Mouse (Mus musculus) cerebellum, adult 2 months (tissue): Measurements from ENCODE around the gene Bbx.

Experiments used
- CTCF ChIP-seq: fragments of 200-500 bp; IDR thresholded peaks from 2 replicates; pipeline ENCODE4 v1.5.1; 2011; ENCODE audit warnings: low read depth, mild to moderate bottlenecking, control low read depth, low read length, moderate library complexity, borderline replicate concordance; ENCODE audit not compliant: insufficient read depth
- POLR2A ChIP-seq: fragments of 200-500 bp; IDR thresholded peaks from 2 replicates; pipeline ENCODE4 v1.6.1; 2011; ENCODE audit warnings: low read length, control low read depth, borderline replicate concordance; ENCODE audit not compliant: insufficient read depth

- no peak for TF ChIP-seq CTCF
- no peak for TF ChIP-seq POLR2A
Observed at GRCm38 (mm10) chr16:50431011-50431981, 894 bp downstream of the Bbx start.
